ENCODE assay signal across 11 mouse cellular contexts in genomic region chr5:116914876-116915275, GRCm38 (mm10).
DNase-seq lines count a peak whose midpoint lies in the region; ATAC-seq lines count a peak whose summit lies in the region.
"Had no signal": no experiment of that assay in that cellular context is flagged by ENCODE, and none has a peak within 500 bp of the region (broad histone marks: within the 10 kb centered on the region; RNA-seq: fewer than 3 reads in every experiment).

No protein-coding gene starts in this region.

- H3K9me3 ChIP-seq in hindbrain, embryonic 11.5 days (ENCODE audit: control insufficient read depth, low read length) = no peaks in the 10 kb centered on the region
- H3K9me3 ChIP-seq in hindbrain, embryonic 12.5 days (replicated peaks) = no peaks in the 10 kb centered on the region

- no peaks in the 10 kb centered on the region for H3K27me3 ChIP-seq in hindbrain, embryonic 11.5 days (ENCODE audit: control insufficient read depth, insufficient read depth, low read length)
- no peaks in the 10 kb centered on the region for H3K27me3 ChIP-seq in hindbrain, embryonic 12.5 days
- H3K27me3 ChIP-seq: megakaryocyte, embryonic 14.5 days had no signal

- H3K36me3 ChIP-seq in hindbrain, embryonic 11.5 days (ENCODE audit: control insufficient read depth, insufficient read depth, low read length) = no peaks in the 10 kb centered on the region
- H3K36me3 ChIP-seq in hindbrain, embryonic 12.5 days = no peaks in the 10 kb centered on the region

- no peaks in the 10 kb centered on the region for H3K4me1 ChIP-seq in hindbrain, embryonic 11.5 days (replicated peaks; ENCODE audit: control insufficient read depth, insufficient read depth, low read length)
- H3K4me1 ChIP-seq in hindbrain, embryonic 12.5 days = no peaks in the 10 kb centered on the region
- H3K4me1 ChIP-seq: megakaryocyte, embryonic 14.5 days had no signal

- no peak overlapping the region for H3K4me3 ChIP-seq in hindbrain, embryonic 11.5 days (ENCODE audit: low read depth, low read length)
- no peak overlapping the region for H3K4me3 ChIP-seq in hindbrain, embryonic 12.5 days
- H3K4me3 ChIP-seq: megakaryocyte, embryonic 14.5 days had no signal

- H3K4me2 ChIP-seq in hindbrain, embryonic 11.5 days (replicated peaks; ENCODE audit: low read depth, low read length) = no peak overlapping the region
- no peak overlapping the region for H3K4me2 ChIP-seq in hindbrain, embryonic 12.5 days (replicated peaks)

- no peak overlapping the region for H3K9ac ChIP-seq in hindbrain, embryonic 11.5 days (ENCODE audit: low read depth, low read length)
- no peak overlapping the region for H3K9ac ChIP-seq in hindbrain, embryonic 12.5 days
- H3K9ac ChIP-seq: liver, embryonic 14.5 days had no signal

- WGBS in hindbrain, embryonic 11.5 days = 40% methylated on average over 12 of the region's 12 CpGs
- 40% methylated on average over 12 of the region's 12 CpGs for WGBS in hindbrain, embryonic 12.5 days

- no peak for ATAC-seq in hindbrain, embryonic 11.5 days (ENCODE audit: low FRiP score)
- ATAC-seq in hindbrain, embryonic 12.5 days (ENCODE audit: low FRiP score) = no peak

- peak; percentile 57 for DNase-seq in hindbrain, embryonic 11.5 days (ENCODE audit: low spot score)
- DNase-seq in testis, postnatal 10 days (ENCODE audit: low spot score) = peak; percentile 68
- no peak for DNase-seq in testis, postnatal 14 days (ENCODE audit: low spot score)
- peak; percentile 13 for DNase-seq in embryo, embryonic 11.5 days (ENCODE audit: low read depth, low spot score)
- DNase-seq in retina, postnatal 1 day = peak; percentile 33
- DNase-seq in frontal cortex, postnatal 10 days (ENCODE audit: low spot score in 2 of 2) = no peak
- DNase-seq: cerebellum, postnatal 10 days; thymus, adult 2 months had no signal

- H3K27ac ChIP-seq in hindbrain, embryonic 11.5 days (ENCODE audit: low read depth, low read length) = no peak overlapping the region
- no peak overlapping the region for H3K27ac ChIP-seq in hindbrain, embryonic 12.5 days
- H3K27ac ChIP-seq: liver, embryonic 14.5 days had no signal

Comparison
In these comparisons a context has a peak if more than half of its experiments do, and no peak if none do; other contexts are left out.
1. DNase-seq: peak in hindbrain, embryonic 11.5 days (single experiment), testis, postnatal 10 days (single experiment), embryo, embryonic 11.5 days (single experiment) and retina, postnatal 1 day (single experiment); none in testis, postnatal 14 days (single experiment) and frontal cortex, postnatal 10 days (0 of 2).